Mouse (Mus musculus): ENCODE results near the gene Mpped1. TPM values are rescaled to one million over a fixed set of nuclear protein-coding genes. Genes with fewer than 3 reads are reported as not detected.

The Mpped1 gene
- total and polyA plus RNA-seq, 3 experiments = not detected

DNA sequence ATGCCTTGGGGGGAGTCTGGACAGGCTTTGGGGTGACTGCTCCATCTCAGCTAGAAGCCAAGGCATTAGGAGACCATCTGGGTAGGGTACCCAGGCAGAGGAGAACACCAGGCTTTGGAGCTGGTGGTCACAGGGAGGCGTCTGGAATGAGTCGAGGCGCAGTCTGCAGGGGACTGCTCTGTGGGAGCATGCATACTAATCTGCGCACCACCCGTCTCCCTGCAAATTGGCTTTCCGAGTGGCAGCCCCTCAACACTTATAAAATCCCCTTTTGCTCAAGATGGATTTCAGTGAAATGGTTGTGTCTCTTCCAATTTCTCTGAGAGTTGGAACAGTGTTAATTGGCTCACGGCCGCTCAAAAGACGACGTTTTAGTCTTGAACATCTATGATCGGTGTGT is 2.0 kb downstream of the Mpped1 start:
- Histone ChIP-seq H3K36me3 (replicated peaks) (no peaks in the 10 kb centered on the region), H3K4me1 (ENCODE audit: insufficient read depth, low read depth, low read length) (no peaks in the 10 kb centered on the region), H3K4me3 (ENCODE audit: low read depth, low read length) (no peak overlapping the region), H3K27me3 (ENCODE audit: insufficient read depth, low read length) (no peaks in the 10 kb centered on the region), H3K9me3 (replicated peaks) (peaks cover 88% of the 10 kb centered on the region)
- no peak for ATAC-seq (ENCODE audit: extremely low read depth, insufficient number of reproducible peaks, low FRiP score, poor library complexity, severe bottlenecking)
- no peak for TF ChIP-seq GATA2 (IDR thresholded peaks at IDR 0.05; ENCODE audit: borderline replicate concordance, low read depth, low read length)
- TF ChIP-seq GATA1 (IDR thresholded peaks at IDR 0.05; ENCODE audit: borderline replicate concordance, low read length) = no peak
- TF ChIP-seq TAL1 (conservative IDR thresholded peaks at IDR 0.05; ENCODE audit: low read depth, low read length) = no peak
- no peak for TF ChIP-seq POLR2AphosphoS5 (IDR thresholded peaks at IDR 0.05; ENCODE audit: insufficient replicate concordance, low read depth, low read length)
- no peak for TF ChIP-seq CTCF (IDR thresholded peaks at IDR 0.05; ENCODE audit: low read depth, low read length)
- no peak for DNase-seq (ENCODE audit: low spot score)

DNA sequence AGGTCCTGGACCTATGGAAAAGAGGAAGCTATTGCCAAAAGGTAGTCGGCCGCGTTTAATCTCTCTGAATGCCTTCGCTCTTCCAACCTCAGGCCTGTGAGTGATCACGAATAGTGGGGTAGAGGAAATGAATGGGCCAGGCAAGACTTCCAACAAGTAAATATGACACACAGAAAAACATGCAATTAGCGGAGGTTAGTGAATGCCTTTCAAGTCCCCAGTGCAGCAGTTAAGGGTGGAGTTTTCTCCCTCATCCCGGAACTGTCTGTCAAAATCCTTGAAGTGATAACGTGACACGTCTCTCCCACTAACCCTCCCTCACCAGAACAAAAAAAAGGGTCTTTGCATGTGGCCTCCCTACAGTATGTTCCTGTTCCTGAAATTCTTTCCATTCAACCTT is 3.0 kb downstream of the Mpped1 start:
- H3K36me3 ChIP-seq (replicated peaks) = no peaks in the 10 kb centered on the region
- H3K4me3 ChIP-seq (ENCODE audit: low read depth, low read length) = no peak overlapping the region
- peaks cover 87% of the 10 kb centered on the region for H3K9me3 ChIP-seq (replicated peaks)
- H3K27me3 ChIP-seq (ENCODE audit: insufficient read depth, low read length) = no peaks in the 10 kb centered on the region
- DNase-seq (ENCODE audit: low spot score) (no peak), ATAC-seq (ENCODE audit: extremely low read depth, insufficient number of reproducible peaks, low FRiP score, poor library complexity, severe bottlenecking) (no peak)
- TF ChIP-seq TAL1 (conservative IDR thresholded peaks at IDR 0.05; ENCODE audit: low read depth, low read length) = no peak
- no peak for TF ChIP-seq GATA2 (IDR thresholded peaks at IDR 0.05; ENCODE audit: borderline replicate concordance, low read depth, low read length)
- TF ChIP-seq GATA1 (IDR thresholded peaks at IDR 0.05; ENCODE audit: borderline replicate concordance, low read length) = no peak
- TF ChIP-seq POLR2AphosphoS5 (IDR thresholded peaks at IDR 0.05; ENCODE audit: insufficient replicate concordance, low read depth, low read length) = no peak
- no peak for TF ChIP-seq CTCF (IDR thresholded peaks at IDR 0.05; ENCODE audit: low read depth, low read length)
- no peaks in the 10 kb centered on the region for H3K4me1 ChIP-seq (ENCODE audit: insufficient read depth, low read depth, low read length)

DNA sequence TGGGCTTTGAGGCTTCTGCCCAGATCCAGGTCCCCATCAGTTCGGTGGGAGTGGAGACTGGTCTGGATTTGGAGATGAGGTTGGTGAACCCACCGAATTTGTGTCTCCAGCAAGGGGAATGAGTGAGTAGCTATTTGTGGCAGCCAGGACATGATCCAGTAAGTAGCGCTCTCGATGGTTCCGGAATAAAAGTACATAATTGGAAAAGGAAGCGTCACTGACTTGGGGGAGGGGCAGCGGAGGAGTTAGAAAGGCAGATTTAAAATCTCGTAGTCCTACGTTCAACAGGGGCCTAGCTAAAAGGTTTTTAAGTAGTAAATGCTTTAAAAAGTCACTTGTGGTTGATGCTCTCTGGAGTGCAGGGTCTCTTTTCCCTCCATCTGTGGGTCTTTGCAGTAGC is 5.5 kb downstream of the Mpped1 start:
- H3K9me3 ChIP-seq (replicated peaks) = peaks cover 86% of the 10 kb centered on the region
- ATAC-seq (ENCODE audit: extremely low read depth, insufficient number of reproducible peaks, low FRiP score, poor library complexity, severe bottlenecking) (no peak), DNase-seq (ENCODE audit: low spot score) (no peak)
- no peaks in the 10 kb centered on the region for H3K36me3 ChIP-seq (replicated peaks)
- no peak for TF ChIP-seq GATA2 (IDR thresholded peaks at IDR 0.05; ENCODE audit: borderline replicate concordance, low read depth, low read length)
- no peak for TF ChIP-seq GATA1 (IDR thresholded peaks at IDR 0.05; ENCODE audit: borderline replicate concordance, low read length)
- no peak for TF ChIP-seq TAL1 (conservative IDR thresholded peaks at IDR 0.05; ENCODE audit: low read depth, low read length)
- no peak for TF ChIP-seq CTCF (IDR thresholded peaks at IDR 0.05; ENCODE audit: low read depth, low read length)
- TF ChIP-seq POLR2AphosphoS5 (IDR thresholded peaks at IDR 0.05; ENCODE audit: insufficient replicate concordance, low read depth, low read length) = no peak
- no peak overlapping the region for H3K4me3 ChIP-seq (ENCODE audit: low read depth, low read length)
- no peaks in the 10 kb centered on the region for H3K27me3 ChIP-seq (ENCODE audit: insufficient read depth, low read length)
- H3K4me1 ChIP-seq (ENCODE audit: insufficient read depth, low read depth, low read length) = no peaks in the 10 kb centered on the region

DNA sequence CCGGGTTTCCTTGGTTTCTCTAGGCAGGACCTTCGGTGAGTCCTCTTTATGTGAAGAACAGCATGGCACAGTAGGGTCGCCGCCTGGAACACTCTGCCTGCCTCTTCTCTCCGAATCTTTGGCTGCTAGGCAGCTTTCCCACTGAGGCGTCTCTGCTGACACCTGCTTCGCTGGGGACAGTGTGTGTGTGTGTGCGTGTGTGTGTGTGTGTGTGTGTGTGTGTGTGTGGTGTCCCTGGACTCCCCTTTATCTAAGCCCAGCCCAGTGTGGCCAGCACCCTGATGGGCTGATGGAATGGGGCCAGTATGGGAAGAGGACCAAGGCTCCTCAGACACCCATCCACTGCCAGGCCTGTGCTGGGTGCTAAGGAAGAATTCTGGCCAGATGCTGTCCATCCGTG is 9.8 kb downstream of the Mpped1 start:
- H3K36me3 ChIP-seq (replicated peaks) = no peaks in the 10 kb centered on the region
- no peak overlapping the region for H3K4me3 ChIP-seq (ENCODE audit: low read depth, low read length)
- no peak for DNase-seq (ENCODE audit: low spot score)
- H3K9me3 ChIP-seq (replicated peaks) = peaks cover 81% of the 10 kb centered on the region
- H3K4me1 ChIP-seq (ENCODE audit: insufficient read depth, low read depth, low read length) = no peaks in the 10 kb centered on the region
- ATAC-seq (ENCODE audit: extremely low read depth, insufficient number of reproducible peaks, low FRiP score, poor library complexity, severe bottlenecking) = no peak
- no peaks in the 10 kb centered on the region for H3K27me3 ChIP-seq (ENCODE audit: insufficient read depth, low read length)
- TF ChIP-seq TAL1 (conservative IDR thresholded peaks at IDR 0.05; ENCODE audit: low read depth, low read length) (no peak), CTCF (IDR thresholded peaks at IDR 0.05; ENCODE audit: low read depth, low read length) (no peak), GATA1 (IDR thresholded peaks at IDR 0.05; ENCODE audit: borderline replicate concordance, low read length) (no peak), GATA2 (IDR thresholded peaks at IDR 0.05; ENCODE audit: borderline replicate concordance, low read depth, low read length) (no peak), POLR2AphosphoS5 (IDR thresholded peaks at IDR 0.05; ENCODE audit: insufficient replicate concordance, low read depth, low read length) (no peak)

DNA sequence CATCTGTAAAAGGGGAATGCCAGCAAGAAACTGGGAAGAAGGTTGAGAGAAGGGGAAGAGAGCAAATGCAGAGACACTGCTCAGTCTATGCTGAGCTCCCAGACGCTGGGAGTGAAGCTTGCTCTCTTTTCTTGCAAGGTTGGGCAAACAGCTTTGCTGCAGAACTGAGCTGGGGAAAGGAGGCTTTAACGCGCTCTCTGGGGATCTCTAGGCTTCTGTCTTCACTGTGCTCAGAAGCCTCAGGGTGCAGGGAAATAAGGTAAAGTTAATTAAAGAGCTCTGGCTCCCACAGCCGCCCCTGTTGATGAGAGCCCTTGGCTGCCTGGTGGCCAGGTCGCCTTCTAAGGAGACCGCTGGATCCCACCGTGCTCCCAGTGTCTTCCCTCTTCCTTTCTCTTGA is 17.7 kb downstream of the Mpped1 start:
- ATAC-seq (ENCODE audit: extremely low read depth, insufficient number of reproducible peaks, low FRiP score, poor library complexity, severe bottlenecking) (no peak), DNase-seq (ENCODE audit: low spot score) (no peak)
- no peaks in the 10 kb centered on the region for H3K4me1 ChIP-seq (ENCODE audit: insufficient read depth, low read depth, low read length)
- peaks cover 93% of the 10 kb centered on the region for H3K9me3 ChIP-seq (replicated peaks)
- H3K4me3 ChIP-seq (ENCODE audit: low read depth, low read length) = no peak overlapping the region
- H3K27me3 ChIP-seq (ENCODE audit: insufficient read depth, low read length) = no peaks in the 10 kb centered on the region
- no peaks in the 10 kb centered on the region for H3K36me3 ChIP-seq (replicated peaks)
- TF ChIP-seq TAL1 (conservative IDR thresholded peaks at IDR 0.05; ENCODE audit: low read depth, low read length) (no peak), CTCF (IDR thresholded peaks at IDR 0.05; ENCODE audit: low read depth, low read length) (no peak), GATA2 (IDR thresholded peaks at IDR 0.05; ENCODE audit: borderline replicate concordance, low read depth, low read length) (no peak), POLR2AphosphoS5 (IDR thresholded peaks at IDR 0.05; ENCODE audit: insufficient replicate concordance, low read depth, low read length) (no peak), GATA1 (IDR thresholded peaks at IDR 0.05; ENCODE audit: borderline replicate concordance, low read length) (no peak)

DNA sequence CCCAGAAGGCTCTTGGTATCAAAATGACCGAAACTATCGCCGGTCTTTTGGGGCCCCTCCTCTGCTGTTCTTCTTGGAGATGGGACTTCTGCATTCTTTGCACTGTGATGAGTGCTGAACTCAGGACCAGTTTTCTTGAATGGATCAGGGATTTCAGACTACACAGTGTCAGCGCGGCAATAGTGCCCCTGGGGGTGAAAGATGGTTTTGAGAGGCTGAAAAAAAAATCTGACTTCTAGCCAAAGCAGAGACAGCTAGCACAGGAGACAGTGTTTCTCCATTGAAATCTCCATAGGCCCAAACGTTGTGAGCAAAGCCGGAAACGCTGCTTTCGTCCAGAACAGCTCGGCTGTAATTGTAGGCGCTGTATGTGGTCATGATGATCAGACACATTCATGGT is 19.7 kb downstream of the Mpped1 start:
- Histone ChIP-seq H3K36me3 (replicated peaks) (no peaks in the 10 kb centered on the region), H3K27me3 (ENCODE audit: insufficient read depth, low read length) (no peaks in the 10 kb centered on the region), H3K9me3 (replicated peaks) (peaks cover 94% of the 10 kb centered on the region), H3K4me1 (ENCODE audit: insufficient read depth, low read depth, low read length) (no peaks in the 10 kb centered on the region), H3K4me3 (ENCODE audit: low read depth, low read length) (no peak overlapping the region)
- DNase-seq (ENCODE audit: low spot score) (no peak), ATAC-seq (ENCODE audit: extremely low read depth, insufficient number of reproducible peaks, low FRiP score, poor library complexity, severe bottlenecking) (no peak)
- TF ChIP-seq CTCF (IDR thresholded peaks at IDR 0.05; ENCODE audit: low read depth, low read length) = no peak
- no peak for TF ChIP-seq TAL1 (conservative IDR thresholded peaks at IDR 0.05; ENCODE audit: low read depth, low read length)
- no peak for TF ChIP-seq POLR2AphosphoS5 (IDR thresholded peaks at IDR 0.05; ENCODE audit: insufficient replicate concordance, low read depth, low read length)
- TF ChIP-seq GATA2 (IDR thresholded peaks at IDR 0.05; ENCODE audit: borderline replicate concordance, low read depth, low read length) = no peak
- no peak for TF ChIP-seq GATA1 (IDR thresholded peaks at IDR 0.05; ENCODE audit: borderline replicate concordance, low read length)
